Mouse (Mus musculus) CH12.LX (cell line): ENCODE measurements around the gene Tvp23a. TPM values are rescaled to one million over a fixed set of nuclear protein-coding genes. Genes with fewer than 3 reads are reported as not detected.

Experiments
- DNase-seq: peaks from one replicate; pipeline ENCODE4 v3.0.0-alpha.2; 2013; ENCODE audit errors: extremely low read depth
- H3K27ac ChIP-seq: 2 replicates; pipeline ENCODE4 v1.5.1; 2012; ENCODE audit warnings: low read depth, mild to moderate bottlenecking, control low read depth, moderate library complexity; ENCODE audit not compliant: insufficient read depth
- H3K27me3 ChIP-seq: replicated peaks from 2 replicates; pipeline ENCODE3; 2012; ENCODE audit warnings: inconsistent platforms
- H3K36me3 ChIP-seq, 2 experiments: replicated peaks in 1 of 2; 2 replicates each; pipeline versions ENCODE3 to v1.6.1; 2012; ENCODE audit warnings: inconsistent platforms in 1 of 2, low read length in 1 of 2, mild to moderate bottlenecking in 1 of 2, mixed read lengths in 1 of 2, moderate library complexity in 1 of 2; ENCODE audit not compliant: control insufficient read depth in 1 of 2, insufficient read depth in 1 of 2
- H3K4me1 ChIP-seq, 2 experiments: 2 replicates each; pipeline ENCODE4 v1.6.1; 2012; ENCODE audit warnings: inconsistent platforms in 1 of 2, moderate library complexity in 1 of 2; ENCODE audit not compliant: insufficient read depth in 2 of 2, control insufficient read depth in 1 of 2
- H3K4me2 ChIP-seq: 2 replicates; pipeline ENCODE4 v1.6.1; 2012; ENCODE audit warnings: low read depth, mild to moderate bottlenecking, control low read depth; ENCODE audit not compliant: poor library complexity, insufficient read depth, severe bottlenecking
- H3K4me3 ChIP-seq, 3 experiments: fragments of 150-350 bp in 1 of 3; sonication (generic) in 1 of 3; replicated peaks in 1 of 3; 2 replicates each; pipeline versions ENCODE3 to v1.5.1; 2011 to 2012; ENCODE audit warnings: low read depth in 2 of 3, low read length in 2 of 3, mild to moderate bottlenecking in 2 of 3, moderate library complexity in 2 of 3, control low read depth in 1 of 3, improper control_type of control experiment in 1 of 3, inconsistent platforms in 1 of 3, mixed read lengths in 1 of 3; ENCODE audit not compliant: poor library complexity in 1 of 3
- H3K79me2 ChIP-seq: replicated peaks from 2 replicates; pipeline ENCODE4 v1.6.1; 2012; ENCODE audit warnings: mild to moderate bottlenecking, moderate library complexity; ENCODE audit not compliant: control insufficient read depth, poor library complexity, insufficient read depth, severe bottlenecking; ENCODE audit errors: extremely low read depth
- H3K9ac ChIP-seq: 2 replicates; pipeline ENCODE4 v1.6.1; 2012; ENCODE audit warnings: low read depth, mild to moderate bottlenecking, control low read depth, moderate library complexity; ENCODE audit not compliant: insufficient read depth
- H3K9me3 ChIP-seq: replicated peaks from 2 replicates; pipeline ENCODE3; 2012; ENCODE audit warnings: low read length, inconsistent platforms, mixed read lengths
- CHD1 ChIP-seq: IDR thresholded peaks from 2 replicates; pipeline ENCODE4 v1.6.1; 2012; ENCODE audit warnings: low read depth, low read length, improper control_type of control experiment, inconsistent platforms
- EP300 ChIP-seq: IDR thresholded peaks from 2 replicates; pipeline ENCODE4 v1.6.1; 2011; ENCODE audit warnings: low read length, improper control_type of control experiment
- GABPA ChIP-seq: IDR thresholded peaks from 2 replicates; pipeline ENCODE4 v1.6.1; 2012; ENCODE audit warnings: low read depth, low read length, improper control_type of control experiment, inconsistent platforms; ENCODE audit not compliant: insufficient replicate concordance
- HCFC1 ChIP-seq: IDR thresholded peaks from 2 replicates; pipeline ENCODE4 v1.6.1; 2012; ENCODE audit warnings: low read depth, mild to moderate bottlenecking, inconsistent platforms, low read length, improper control_type of control experiment
- IRF4 ChIP-seq: IDR thresholded peaks from 2 replicates; pipeline ENCODE4 v1.6.1; 2014; ENCODE audit warnings: low read depth, mild to moderate bottlenecking, inconsistent platforms, low read length, improper control_type of control experiment
- JUN ChIP-seq: IDR thresholded peaks from 2 replicates; pipeline ENCODE4 v1.6.1; 2011; ENCODE audit warnings: low read depth, mild to moderate bottlenecking, low read length, improper control_type of control experiment, moderate library complexity; ENCODE audit not compliant: insufficient read depth
- JUND ChIP-seq: conservative IDR thresholded peaks from 2 replicates; pipeline ENCODE4 v1.6.1; 2011; ENCODE audit warnings: low read depth, low read length, improper control_type of control experiment
- KAT2A ChIP-seq: IDR thresholded peaks from 2 replicates; pipeline ENCODE4 v1.6.1; 2012; ENCODE audit warnings: low read length, improper control_type of control experiment, inconsistent platforms; ENCODE audit not compliant: insufficient replicate concordance
- MEF2A ChIP-seq: IDR thresholded peaks from 2 replicates; pipeline ENCODE4 v1.6.1; 2014; ENCODE audit warnings: low read depth, mild to moderate bottlenecking, inconsistent platforms, low read length, improper control_type of control experiment, borderline replicate concordance
- MXI1 ChIP-seq: IDR thresholded peaks from 2 replicates; pipeline ENCODE4 v1.6.1; 2011; ENCODE audit warnings: mild to moderate bottlenecking, low read depth, low read length, improper control_type of control experiment
- MYC ChIP-seq: IDR thresholded peaks from 2 replicates; pipeline ENCODE4 v1.6.1; 2011; ENCODE audit warnings: low read depth, mild to moderate bottlenecking, improper control_type of control experiment, low read length
- NRF1 ChIP-seq: IDR thresholded peaks from 2 replicates; pipeline ENCODE4 v1.6.1; 2014; ENCODE audit warnings: low read depth, mild to moderate bottlenecking, inconsistent platforms, low read length, improper control_type of control experiment, moderate library complexity
- PAX5 ChIP-seq: IDR thresholded peaks from 2 replicates; pipeline ENCODE4 v1.6.1; 2012; ENCODE audit warnings: low read length, inconsistent platforms, mixed read lengths
- RAD21 ChIP-seq: IDR thresholded peaks from 2 replicates; pipeline ENCODE4 v1.6.1; 2011; ENCODE audit warnings: low read depth, mild to moderate bottlenecking, low read length, improper control_type of control experiment, moderate library complexity
- RCOR1 ChIP-seq: conservative IDR thresholded peaks from 2 replicates; pipeline ENCODE4 v1.6.1; 2012; ENCODE audit warnings: low read depth, mild to moderate bottlenecking, inconsistent platforms, low read length, improper control_type of control experiment
- SIN3A ChIP-seq: IDR thresholded peaks from 2 replicates; pipeline ENCODE4 v1.6.1; 2012; ENCODE audit warnings: low read length, improper control_type of control experiment, inconsistent platforms
- TBP ChIP-seq: conservative IDR thresholded peaks from 2 replicates; pipeline ENCODE4 v1.6.1; 2011; ENCODE audit warnings: low read depth, low read length, improper control_type of control experiment
- USF1 ChIP-seq: IDR thresholded peaks from 2 replicates; pipeline ENCODE4 v1.6.1; 2014; ENCODE audit warnings: low read depth, mild to moderate bottlenecking, inconsistent platforms, low read length, improper control_type of control experiment
- USF2 ChIP-seq: conservative IDR thresholded peaks from 2 replicates; pipeline ENCODE4 v1.6.1; 2011; ENCODE audit warnings: low read depth, low read length, improper control_type of control experiment
- ZC3H11A ChIP-seq: IDR thresholded peaks from 2 replicates; pipeline ENCODE4 v1.6.1; 2012; ENCODE audit warnings: low read depth, mild to moderate bottlenecking, inconsistent platforms, low read length, improper control_type of control experiment
- dilution Hi-C: fragments of 300-500 bp; cut with MboI; formaldehyde crosslinking; loops from 2 replicates; pipeline ENCODE4 v1.14.3; 2020; ENCODE audit warnings: low sequenced_read_pairs; ENCODE audit not compliant: extremely low pct_unique_long_range_greater_than_20kb, extremely low pct_ligation_motif_present
- in situ Hi-C: fragments of 300-500 bp; cut with MboI; formaldehyde crosslinking; loops from 3 replicates; pipeline ENCODE4 v1.14.3; 2019; ENCODE audit warnings: low sequenced_read_pairs, low pct_ligation_motif_present, low pct_unique_long_range_greater_than_20kb, mixed read lengths
- polyA plus RNA-seq: library from polyadenylated mRNA; unstranded; fragments of >175 nt; gene quantifications from 2 replicates; pipeline ENCODE4 v1.2.1, GENCODE M21; 2012; ENCODE audit warnings: low read depth; ENCODE audit not compliant: insufficient read length
- total RNA-seq, 2 experiments: library from RNA; depleted of rRNA; stranded (reverse); fragments of 300-350 nt in 1 of 2; fragments of >200 nt in 1 of 2; gene quantifications; 2 replicates each; pipeline ENCODE4 v1.2.3; 2012 to 2014

Gene Tvp23a
- total and polyA plus RNA-seq, 3 experiments: 0.68 to 1.8 TPM; not detected in 1

GRCm38 (mm10) chr16:10460188-10460587, 13.0 kb upstream of the Tvp23a start:
- Histone ChIP-seq H3K27ac (no peak overlapping the region), H3K4me3 (no peak overlapping the region), H3K79me2 (no peaks in the 10 kb centered on the region), H3K9me3 (no peaks in the 10 kb centered on the region), H3K4me1 (peaks cover 3 to 31% of the 10 kb centered on the region in 2 experiments; a peak in 3 of 4 replicates)
- in situ Hi-C loops (no loop called here), dilution Hi-C loops (no loop called here)
- no peak for DNase-seq
- no peak for TF ChIP-seq JUND
- no peak for TF ChIP-seq USF2
- TF ChIP-seq MEF2A: no peak
- TF ChIP-seq NRF1: no peak
- TF ChIP-seq KAT2A: no peak
- no peak for TF ChIP-seq TBP
- TF ChIP-seq MXI1: no peak
- TF ChIP-seq EP300: no peak
- no peak for TF ChIP-seq JUN
- TF ChIP-seq CHD1: no peak
- TF ChIP-seq IRF4: no peak
- no peak; the same call in 1 of the 2 replicates for TF ChIP-seq USF1
- TF ChIP-seq, all 38 proteins: peak for 0
- no peak overlapping the region for H3K4me2 ChIP-seq
- no peaks in the 10 kb centered on the region for H3K27me3 ChIP-seq
- H3K9ac ChIP-seq: no peak overlapping the region
- no peaks in the 10 kb centered on the region for H3K36me3 ChIP-seq

- Histone ChIP-seq H3K27ac (no peak overlapping the region), H3K9ac (no peak overlapping the region), H3K36me3 (no peaks in the 10 kb centered on the region), H3K9me3 (no peaks in the 10 kb centered on the region), H3K27me3 (no peaks in the 10 kb centered on the region), H3K79me2 (no peaks in the 10 kb centered on the region), H3K4me1 (peaks cover 5 to 33% of the 10 kb centered on the region in 2 experiments), H3K4me2 (no peak overlapping the region), H3K4me3 (no peak overlapping the region)
- dilution Hi-C loops: no loop called here
- in situ Hi-C loops: no loop called here
- no peak for DNase-seq
- TF ChIP-seq SIN3A (no peak), HCFC1 (no peak), ZC3H11A (no peak), RCOR1 (no peak), PAX5 (no peak), MYC (no peak), GABPA (no peak), NRF1 (no peak), RAD21 (no peak)
Measured at GRCm38 (mm10) chr16:10454583-10454974, 7.4 kb upstream of the Tvp23a start.
